Mouse (Mus musculus): ENCODE measurements around the gene 5730409E04Rik.

5730409E04Rik gene

DNA sequence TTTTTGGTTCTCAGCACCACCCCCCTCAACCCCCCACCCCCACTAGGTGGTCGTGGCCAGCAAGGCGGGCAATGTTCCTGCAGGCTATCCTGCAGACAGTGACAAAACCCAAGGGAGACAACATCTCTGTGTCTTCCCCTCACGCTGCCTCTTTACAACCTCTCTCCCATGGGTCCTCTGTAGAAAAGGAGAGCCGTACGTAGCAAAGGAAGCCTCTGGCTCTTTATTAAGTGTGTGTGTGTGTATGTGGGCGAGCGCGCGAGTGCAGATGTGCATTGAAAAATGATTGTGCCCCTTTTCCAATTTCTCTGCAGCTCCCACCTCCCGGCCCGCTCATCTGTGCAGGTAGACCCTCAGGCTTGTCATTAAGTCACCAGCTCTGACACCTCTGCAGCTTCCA lies 26.7 kb downstream of the 5730409E04Rik start:
- no peak for DNase-seq (ENCODE audit: low spot score)

DNA sequence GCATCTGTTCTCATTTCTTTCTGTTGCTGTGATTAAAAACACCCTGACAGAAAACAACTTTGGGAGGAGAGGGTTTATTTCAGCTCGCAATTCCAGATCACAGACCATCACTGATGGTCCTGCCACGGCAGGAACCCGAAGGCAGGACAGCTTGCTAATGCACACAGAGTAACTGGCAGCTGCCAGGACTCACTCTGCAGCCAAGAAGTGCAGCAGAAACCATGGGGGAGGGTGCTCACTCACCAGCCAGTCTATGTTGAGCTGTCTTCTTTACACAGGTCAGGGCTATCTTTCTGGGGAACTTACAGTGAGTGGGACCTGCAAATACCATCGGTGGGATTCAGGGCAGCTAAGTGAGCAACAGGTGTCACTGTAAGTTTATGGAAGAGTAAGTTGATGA lies 27.8 kb downstream of the 5730409E04Rik start:
- DNase-seq (ENCODE audit: low spot score), result no peak

DNA sequence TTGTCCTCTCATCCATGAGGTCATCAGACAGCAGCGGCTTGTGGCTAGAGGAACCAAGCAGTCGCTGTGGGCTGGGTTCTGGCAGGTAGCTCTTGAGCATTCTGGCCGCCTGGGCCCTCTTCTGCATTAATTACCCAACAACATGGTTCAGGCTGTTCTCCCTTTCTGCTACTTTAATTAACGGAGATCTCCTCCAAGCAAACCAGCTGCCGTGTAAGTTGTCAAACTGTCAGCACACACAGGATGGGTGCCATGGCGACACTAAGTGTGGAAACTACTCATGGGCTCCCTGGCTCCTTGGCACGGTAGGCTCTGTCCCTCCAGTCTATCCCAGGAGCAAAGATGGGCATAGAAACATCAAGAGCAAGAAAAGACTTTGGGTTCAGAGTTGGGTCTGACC lies 29.7 kb downstream of the 5730409E04Rik start:
- no peak for DNase-seq (ENCODE audit: low spot score)

DNA sequence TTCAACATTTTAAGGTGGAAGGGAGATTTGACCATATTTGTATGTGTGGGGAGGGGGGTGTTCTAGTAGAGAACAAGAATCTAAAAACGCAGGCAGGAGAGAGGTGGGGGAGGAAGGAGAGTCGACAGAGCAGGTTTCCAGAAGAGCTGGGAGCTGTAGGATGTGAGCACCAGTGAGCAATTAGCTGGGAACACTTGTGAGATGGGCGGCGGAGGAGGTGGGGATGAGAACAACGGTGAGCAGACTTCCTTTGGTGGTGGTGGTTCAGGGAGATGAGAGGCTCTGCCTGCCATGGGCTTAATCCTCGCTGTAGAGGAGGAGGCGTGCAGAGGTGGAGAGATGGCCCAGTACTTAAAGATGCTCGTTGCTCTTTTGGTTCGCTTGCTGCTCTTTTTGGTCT lies 32.3 kb downstream of the 5730409E04Rik start:
- DNase-seq (ENCODE audit: low spot score), result no peak

DNA sequence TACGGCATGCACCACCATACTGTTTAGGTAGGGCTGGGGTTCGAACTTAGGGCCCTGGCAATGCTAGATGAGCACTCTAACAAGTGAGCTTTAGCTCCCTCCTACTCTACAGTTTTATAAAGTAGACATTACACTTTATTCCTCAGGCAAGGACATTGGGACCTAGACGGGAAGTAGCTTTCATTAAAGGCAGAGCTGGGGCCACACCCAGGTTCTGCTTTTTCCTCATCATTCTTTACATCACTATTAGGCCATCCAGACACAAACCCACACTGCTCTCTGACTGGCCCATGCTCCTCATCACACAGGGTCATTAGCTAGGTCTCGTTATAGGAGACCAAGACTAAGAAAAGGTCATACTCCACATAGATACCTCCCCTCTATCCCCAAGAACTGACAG lies 34.2 kb downstream of the 5730409E04Rik start:
- DNase-seq (ENCODE audit: low spot score), result no peak

DNA sequence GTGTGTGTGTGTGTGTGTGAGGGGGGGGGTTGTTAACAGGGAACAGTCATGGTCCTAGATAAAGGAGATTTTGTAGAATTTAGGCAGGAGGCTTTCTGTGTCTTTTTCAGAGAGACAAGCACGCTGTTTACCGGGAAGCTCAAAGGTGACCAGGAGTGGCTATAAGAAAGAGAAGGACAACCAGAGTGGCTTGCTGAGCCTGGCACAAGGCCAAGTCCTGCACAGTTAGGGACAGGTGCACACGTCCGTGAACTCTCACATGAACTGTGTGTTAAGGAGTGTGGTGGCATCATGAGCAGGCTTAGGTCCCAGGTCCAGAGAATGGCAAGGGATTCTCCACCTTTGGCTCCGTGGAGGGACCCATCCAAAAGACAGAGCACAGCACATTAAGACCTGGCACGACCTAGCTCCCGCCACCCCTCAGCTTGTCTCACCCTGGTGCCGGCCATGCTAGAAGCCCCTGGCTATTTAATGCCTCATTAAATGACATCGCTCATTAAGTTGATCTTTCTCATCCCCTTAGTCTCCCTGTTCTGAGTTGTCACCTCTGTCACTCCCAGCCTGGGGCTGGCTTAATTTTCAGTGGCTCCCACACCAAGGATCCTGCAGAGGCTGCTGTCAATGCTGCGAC lies 34.8 kb downstream of the 5730409E04Rik start:
- DNase-seq (ENCODE audit: low spot score), result no peak

DNA sequence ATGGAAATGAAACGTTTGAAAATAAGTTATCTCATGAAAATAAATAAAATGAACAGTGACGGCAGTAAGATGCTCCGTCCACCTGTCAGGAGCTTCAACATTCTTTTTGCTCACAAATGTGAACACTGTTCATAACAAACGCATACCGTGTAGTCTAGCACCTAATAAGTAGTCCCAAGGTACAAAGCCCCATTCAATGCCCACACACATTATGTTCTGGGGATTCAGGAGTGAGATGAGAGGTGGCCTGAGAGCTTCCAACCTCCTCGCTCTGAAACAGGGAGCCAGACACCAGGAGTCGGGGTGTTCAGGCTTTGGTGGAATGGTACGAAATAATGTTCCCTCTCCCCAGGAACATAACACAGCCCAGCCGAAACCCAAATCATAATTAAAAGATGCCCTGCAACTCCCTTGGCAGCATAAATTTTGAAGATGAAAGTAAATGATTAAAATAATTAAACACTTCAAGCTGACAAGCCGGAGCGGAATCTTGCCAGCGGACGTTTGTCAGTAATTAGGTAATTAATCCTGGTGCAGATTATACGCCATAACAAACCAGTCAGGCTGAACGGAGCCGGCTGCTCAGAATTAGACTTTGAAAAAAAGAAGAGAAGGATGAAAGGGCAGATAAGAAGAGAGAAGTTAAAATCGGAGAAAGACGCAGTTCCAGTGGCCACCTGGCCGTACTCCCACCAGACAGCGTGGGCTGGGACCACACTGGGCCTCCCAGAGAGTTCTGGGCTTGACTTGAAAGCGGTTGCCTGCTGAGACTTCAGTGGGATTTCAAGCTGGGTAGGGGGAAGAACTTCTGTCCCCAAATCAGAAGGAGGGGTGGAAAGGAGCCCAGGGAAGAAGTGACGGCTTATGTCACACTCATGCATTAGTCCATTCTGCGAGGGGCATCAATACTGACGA lies 38.6 kb downstream of the 5730409E04Rik start:
- DNase-seq (ENCODE audit: low spot score), result no peak

DNA sequence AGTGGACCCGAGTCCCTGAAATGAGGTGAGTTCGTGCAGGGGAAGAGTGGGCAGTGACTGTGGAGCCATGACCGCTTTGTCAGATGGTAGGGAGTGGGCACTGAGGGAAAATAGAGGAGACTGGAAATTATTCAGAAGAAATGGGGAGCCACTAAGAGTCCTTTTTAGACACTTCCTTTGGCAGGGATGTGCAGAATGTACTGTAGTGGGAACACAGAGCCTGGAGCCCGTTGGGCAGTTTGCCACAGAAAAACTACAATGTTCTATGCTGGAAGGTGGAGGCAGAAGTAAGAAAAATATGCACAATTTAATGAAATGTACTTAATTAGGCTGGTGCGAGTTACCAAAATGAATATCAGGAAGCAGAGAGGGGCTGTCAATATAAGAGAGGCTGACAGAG lies 43.5 kb downstream of the 5730409E04Rik start:
- DNase-seq (ENCODE audit: low spot score), result no peak

DNA sequence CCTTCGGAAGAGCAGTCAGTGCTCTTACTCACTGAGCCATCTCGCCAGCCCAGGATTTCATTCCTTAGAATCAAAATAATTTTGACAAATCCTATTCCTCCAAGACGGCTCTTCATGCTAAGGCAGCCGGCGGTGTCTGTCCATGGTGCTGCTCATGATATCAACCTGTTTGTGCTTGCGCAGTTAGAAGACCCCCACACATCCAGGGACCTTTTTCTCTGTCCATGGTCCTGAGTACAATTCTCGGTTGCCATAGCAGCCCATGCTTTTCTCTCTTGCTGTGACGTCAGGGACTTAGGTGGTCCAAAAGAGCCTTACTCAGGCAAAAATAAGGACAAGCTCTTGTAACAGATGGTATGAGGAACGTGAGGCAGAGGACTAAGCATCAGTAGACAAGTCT lies 45.7 kb downstream of the 5730409E04Rik start:
- no peak for DNase-seq (ENCODE audit: low spot score)

DNA sequence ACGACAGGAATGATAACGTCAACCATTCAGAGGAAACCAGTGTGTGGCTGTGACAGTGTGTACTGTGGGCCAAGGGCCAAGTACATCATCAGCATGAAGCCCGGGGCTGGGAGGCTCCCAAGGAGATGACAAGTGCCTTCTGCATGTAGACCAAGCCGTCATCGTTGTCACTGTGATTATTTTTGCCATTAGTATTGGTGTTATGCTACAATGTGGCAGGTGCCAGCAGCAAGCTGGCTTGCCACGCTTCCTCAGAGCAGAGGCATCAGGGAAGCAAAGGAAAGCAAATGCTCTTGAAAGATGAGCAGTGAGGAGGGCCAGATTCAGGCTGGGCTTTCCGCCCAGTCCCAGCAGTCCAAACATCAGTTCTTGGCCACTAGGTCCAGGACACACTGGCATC lies 51.6 kb downstream of the 5730409E04Rik start:
- DNase-seq (ENCODE audit: low spot score), result no peak

Measured in c-Kit-positive CD71-positive TER-119-positive erythroid progenitor cells, embryonic 14.5 days (primary cell).